ENCODE assay signal across 25 mouse cellular contexts in genomic region chr10:15046285-15046684, GRCm38 (mm10).
"Had no signal": no experiment of that assay in that cellular context is flagged by ENCODE, and none has a peak within 500 bp of the region (broad histone marks: within the 10 kb centered on the region; RNA-seq: fewer than 3 reads in every experiment).

No protein-coding gene starts in this region.

- H3K36me3 ChIP-seq: heart, embryonic 10.5 days; heart, embryonic 12.5 days; hindbrain, embryonic 10.5 days; hindbrain, embryonic 12.5 days; intestine, embryonic 15.5 days; limb, embryonic 10.5 days; limb, embryonic 12.5 days had no signal

- H3K27ac ChIP-seq: gastrocnemius, adult 2 months; heart, embryonic 10.5 days; hindbrain, embryonic 10.5 days; hindbrain, embryonic 12.5 days; hindbrain, embryonic 14.5 days; intestine, embryonic 15.5 days; layer of hippocampus, adult 2 months; left cerebral cortex, adult 2 months; limb, embryonic 10.5 days; limb, embryonic 12.5 days had no signal

- H3K9me3 ChIP-seq: heart, embryonic 10.5 days; heart, embryonic 12.5 days; hindbrain, embryonic 10.5 days; hindbrain, embryonic 12.5 days; intestine, embryonic 15.5 days; limb, embryonic 10.5 days; limb, embryonic 12.5 days had no signal

- H3K9ac ChIP-seq: heart, embryonic 12.5 days; hindbrain, embryonic 12.5 days; hindbrain, embryonic 14.5 days; intestine, embryonic 15.5 days; limb, embryonic 12.5 days had no signal

- DNase-seq: gastrocnemius, adult 2 months; gastrocnemius, postnatal 10 days; gastrocnemius, postnatal 25 days; heart, adult 18-20 months; heart, postnatal 10 days; heart, postnatal 4 days; kidney, adult 18-20 months; kidney, adult 8-10 months; kidney, postnatal 10 days; kidney, postnatal 25 days; kidney, postnatal 4 days; liver had no signal

- H3K27me3 ChIP-seq: heart, embryonic 12.5 days; hindbrain, embryonic 12.5 days; intestine, embryonic 15.5 days; limb, embryonic 12.5 days had no signal

- H3K4me1 ChIP-seq: heart, embryonic 10.5 days; heart, embryonic 12.5 days; hindbrain, embryonic 10.5 days; hindbrain, embryonic 12.5 days; intestine, embryonic 15.5 days; limb, embryonic 10.5 days; limb, embryonic 12.5 days had no signal

- H3K4me3 ChIP-seq: gastrocnemius, adult 2 months; heart, embryonic 10.5 days; heart, embryonic 12.5 days; hindbrain, embryonic 10.5 days; hindbrain, embryonic 12.5 days; intestine, embryonic 15.5 days; layer of hippocampus, adult 2 months; left cerebral cortex, adult 2 months; limb, embryonic 10.5 days; limb, embryonic 12.5 days had no signal

- H3K4me2 ChIP-seq: heart, embryonic 12.5 days; hindbrain, embryonic 12.5 days; hindbrain, embryonic 14.5 days; intestine, embryonic 15.5 days; limb, embryonic 12.5 days had no signal

- ATAC-seq: hindbrain, embryonic 16.5 days; inflammation-experienced regulatory T-cells, adult 6 months; intestine, embryonic 15.5 days; intestine, postnatal 0 days had no signal
